Comparison of ENCODE assay signal across 8 mouse cellular contexts in genomic region chr17:29015638-29016037, GRCm38 (mm10). TPM values are rescaled to one million over a fixed set of nuclear protein-coding genes. Genes with fewer than 3 reads are reported as not detected.
A peak's percentile ranks its signal among the peaks of the same experiment; 100 is the strongest.
DNase-seq lines count a peak whose midpoint lies in the region; ATAC-seq and TF ChIP-seq lines count a peak whose summit lies in the region.

No protein-coding gene starts in this region.

- no peaks in the 10 kb centered on the region for H3K36me3 ChIP-seq in forebrain, embryonic 10.5 days (replicated peaks)
- H3K36me3 ChIP-seq in forebrain, embryonic 15.5 days: no peaks in the 10 kb centered on the region

- no peaks in the 10 kb centered on the region for H3K9me3 ChIP-seq in forebrain, embryonic 10.5 days
- H3K9me3 ChIP-seq in forebrain, embryonic 15.5 days: no peaks in the 10 kb centered on the region

- WGBS in forebrain, embryonic 10.5 days: 10% methylated on average over 2 of the region's 2 CpGs
- 23% methylated on average over 2 of the region's 2 CpGs for WGBS in forebrain, embryonic 15.5 days
- WGBS in lung, adult 2 months: 37% methylated on average over 2 of the region's 2 CpGs

- TF ChIP-seq CTCF in lung, adult 2 months (IDR thresholded peaks at IDR 0.05; ENCODE audit: insufficient read depth, low read length): peak; percentile 70

- peaks cover 15% of the 10 kb centered on the region for H3K4me1 ChIP-seq in forebrain, embryonic 10.5 days
- H3K4me1 ChIP-seq in forebrain, embryonic 15.5 days: no peaks in the 10 kb centered on the region
- H3K4me1 ChIP-seq in lung, adult 2 months (ENCODE audit: control insufficient read depth, insufficient read depth, low read length): peaks cover 2% of the 10 kb centered on the region; the same call in 1 of the 2 replicates

- no peaks in the 10 kb centered on the region for H3K27me3 ChIP-seq in forebrain, embryonic 10.5 days (ENCODE audit: poor library complexity, severe bottlenecking)
- H3K27me3 ChIP-seq in forebrain, embryonic 15.5 days: no peaks in the 10 kb centered on the region

- H3K4me3 ChIP-seq in forebrain, embryonic 10.5 days: no peak overlapping the region
- no peak overlapping the region for H3K4me3 ChIP-seq in forebrain, embryonic 15.5 days
- H3K4me3 ChIP-seq in lung, adult 2 months (replicated peaks; ENCODE audit: extremely low read depth, low read depth, low read length): no peak overlapping the region

- H3K27ac ChIP-seq in forebrain, embryonic 10.5 days: no peak overlapping the region
- H3K27ac ChIP-seq in forebrain, embryonic 15.5 days (replicated peaks): no peak overlapping the region

- peak; percentile 45 for DNase-seq in forebrain, embryonic 10.5 days (ENCODE audit: extremely low spot score, low spot score)
- DNase-seq in lung, adult 2 months: no peak
- no peak for DNase-seq in lung, postnatal 25 days (ENCODE audit: low spot score)
- peak; percentile 64 for DNase-seq in c-Kit-positive CD71-positive TER-119-positive erythroid progenitor cells, embryonic 14.5 days (ENCODE audit: low spot score)
- DNase-seq in thymus, postnatal 36 days: peak; percentile 45 to 55
- no peak for DNase-seq in urinary bladder, postnatal 14 days (ENCODE audit: low spot score)

- no peak for ATAC-seq in forebrain, embryonic 15.5 days (replicated peaks)
- ATAC-seq in megakaryocyte, adult 5-6 weeks (ENCODE audit: poor library complexity, severe bottlenecking): peak; percentile 64; the same call in 1 of the 2 replicates

- no peak overlapping the region for H3K9ac ChIP-seq in forebrain, embryonic 15.5 days (replicated peaks)

- TF ChIP-seq POLR2A in lung, adult 2 months (IDR thresholded peaks at IDR 0.05; ENCODE audit: borderline replicate concordance, extremely low read depth, low read depth, low read length): no peak

- no peak overlapping the region for H3K4me2 ChIP-seq in forebrain, embryonic 15.5 days (replicated peaks)

RNA-seq across cellular contexts. Expression of gene Stk38, which starts 7.8 kb away (rescaled TPM):
- polyA plus RNA-seq in forebrain, embryonic 10.5 days (2016; fragmentation: Nextera tagmentation; extraction: Ambion mirVana): 117 and 119 TPM in 2 replicates
- polyA plus RNA-seq in forebrain, embryonic 15.5 days (2015; fragmentation: Nextera tagmentation; extraction: Ambion mirVana): 119 and 128 TPM in 2 replicates
- polyA plus RNA-seq in lung, adult 2 months (2012; rRNA removed): 105 and 111 TPM in 2 replicates
- total RNA-seq in megakaryocyte, adult 5-6 weeks (2015): 312 and 327 TPM in 2 replicates
- 237 and 269 TPM in 2 replicates for total RNA-seq in megakaryocyte, adult 5-6 weeks (2017)

RNA-seq across cellular contexts. Expression of gene Srsf3, which starts 16.8 kb away (rescaled TPM):
- 884 TPM in 2 replicates for polyA plus RNA-seq in forebrain, embryonic 10.5 days (2016; fragmentation: Nextera tagmentation; extraction: Ambion mirVana)
- 594 and 620 TPM in 2 replicates for polyA plus RNA-seq in forebrain, embryonic 15.5 days (2015; fragmentation: Nextera tagmentation; extraction: Ambion mirVana)
- 159 and 168 TPM in 2 replicates for polyA plus RNA-seq in lung, adult 2 months (2012; rRNA removed)
- 317 and 383 TPM in 2 replicates for total RNA-seq in megakaryocyte, adult 5-6 weeks (2015)
- total RNA-seq in megakaryocyte, adult 5-6 weeks (2017): 479 and 534 TPM in 2 replicates

Comparison
In these comparisons a context has a peak if more than half of its experiments do, and no peak if none do; other contexts are left out.
1. DNase-seq: peak in forebrain, embryonic 10.5 days (single experiment), c-Kit-positive CD71-positive TER-119-positive erythroid progenitor cells, embryonic 14.5 days (single experiment) and thymus, postnatal 36 days (2 of 2); none in lung, adult 2 months (single experiment), lung, postnatal 25 days (single experiment) and urinary bladder, postnatal 14 days (single experiment).